Mouse (Mus musculus): ENCODE results near the gene Zfp174. TPM values are rescaled to one million over a fixed set of nuclear protein-coding genes. Genes with fewer than 3 reads are reported as not detected.

Gene Zfp174
- total RNA-seq, 2 experiments from 2014 or later: 1.7 to 1.9 TPM

- no peak for DNase-seq (ENCODE audit: low spot score in 2 of 2)
Measured at GRCm38 (mm10) chr16:3876346-3876745, 29.3 kb downstream of the Zfp174 start.

- DNase-seq (ENCODE audit: low spot score in 2 of 2): peak; percentile 90 to 95
Measured at GRCm38 (mm10) chr16:3884201-3885064, 37.4 kb downstream of the Zfp174 start, which contains the start of the genes Zfp597 and Gm20695. Gene Zfp597 (minus strand): TSS chr16:3884561. Gene Gm20695 (plus strand): TSS chr16:3884648.

- no peak for DNase-seq (ENCODE audit: low spot score in 2 of 2)
Measured at GRCm38 (mm10) chr16:3885065-3885670, 38.1 kb downstream of the Zfp174 start.

- DNase-seq (ENCODE audit: low spot score in 2 of 2): no peak
Measured at GRCm38 (mm10) chr16:3891621-3892295, 44.7 kb downstream of the Zfp174 start.

GRCm38 (mm10) chr16:3893739-3894138 lies 46.7 kb downstream of the Zfp174 start:
- no peak for DNase-seq (ENCODE audit: low spot score in 2 of 2)

GRCm38 (mm10) chr16:3895173-3895792 lies 48.2 kb downstream of the Zfp174 start:
- DNase-seq (ENCODE audit: low spot score in 2 of 2): no peak

- DNase-seq (ENCODE audit: low spot score in 2 of 2): no peak
Measured at GRCm38 (mm10) chr16:3896046-3896445, 49.0 kb downstream of the Zfp174 start.

GRCm38 (mm10) chr16:3896553-3896952 lies 49.5 kb downstream of the Zfp174 start:
- DNase-seq (ENCODE audit: low spot score in 2 of 2): no peak

GRCm38 (mm10) chr16:3907471-3907870 lies 60.4 kb downstream of the Zfp174 start:
- no peak for DNase-seq (ENCODE audit: low spot score in 2 of 2)

Other genes starting within 250 kb of the Zfp174 start
- gene Mefv, start 129.2 kb upstream of the Zfp174 start, total RNA-seq (2021): not detected
- 10 to 100 TPM; 11.4 to 16.0 TPM for gene Zfp263, start 103.2 kb upstream of the Zfp174 start, total RNA-seq (2021)
- not detected for gene Olfr15, start 16.4 kb upstream of the Zfp174 start, total RNA-seq (2021)
- gene Naa60, start 25.1 kb downstream of the Zfp174 start, total RNA-seq (2021): 10 to 100 TPM; 37.3 to 43.1 TPM
- 10 to 100 TPM; 10.6 to 11.9 TPM for gene Zfp597, start 37.3 kb downstream of the Zfp174 start, total RNA-seq (2021)
- under 1 TPM; 0.36 to 0.44 TPM for gene Gm20695, start 37.4 kb downstream of the Zfp174 start, total RNA-seq (2021)
- 1 to 10 TPM; 3.1 to 5.6 TPM for gene 1700037C18Rik, start 61.4 kb downstream of the Zfp174 start, total RNA-seq (2021)
- 10 to 100 TPM; 12.3 to 13.3 TPM for gene Cluap1, start 61.5 kb downstream of the Zfp174 start, total RNA-seq (2021)
- 1 to 10 TPM; 2.5 to 3.6 TPM for gene Nlrc3, start 129.4 kb downstream of the Zfp174 start, total RNA-seq (2021)
- 10 to 100 TPM; 20.8 to 21.0 TPM for gene Slx4, start 156.5 kb downstream of the Zfp174 start, total RNA-seq (2021)
- not detected for gene Dnase1, start 189.7 kb downstream of the Zfp174 start, total RNA-seq (2021)
- 10 to 100 TPM; 85.4 to 91.3 TPM for gene Trap1, start 230.6 kb downstream of the Zfp174 start, total RNA-seq (2021)